Mouse (Mus musculus) liver, adult (tissue): ENCODE results near the gene Mamld1.

Source experiments
- GATA4 ChIP-seq: IDR thresholded peaks from 2 replicates; pipeline ENCODE4 v1.6.1; 2014; ENCODE audit warnings: mild to moderate bottlenecking, low read length; ENCODE audit not compliant: insufficient replicate concordance

The Mamld1 gene

GRCm38 (mm10) chrX:71108056-71108735 lies 58.1 kb downstream of the Mamld1 start:
- no peak for TF ChIP-seq GATA4

GRCm38 (mm10) chrX:71110333-71110732 lies 60.3 kb downstream of the Mamld1 start:
- TF ChIP-seq GATA4, result no peak

GRCm38 (mm10) chrX:71122359-71123293 lies 72.6 kb downstream of the Mamld1 start:
- no peak for TF ChIP-seq GATA4

- no peak for TF ChIP-seq GATA4
Measured at GRCm38 (mm10) chrX:71125013-71125412, 75.0 kb downstream of the Mamld1 start.

GRCm38 (mm10) chrX:71131464-71131863 lies 81.4 kb downstream of the Mamld1 start:
- no peak for TF ChIP-seq GATA4

GRCm38 (mm10) chrX:71141390-71141789 lies 91.3 kb downstream of the Mamld1 start:
- no peak for TF ChIP-seq GATA4

GRCm38 (mm10) chrX:71149441-71150050 lies 99.5 kb downstream of the Mamld1 start:
- TF ChIP-seq GATA4, result peak; percentile 35; the same call in 1 of the 2 replicates

- no peak for TF ChIP-seq GATA4
Measured at GRCm38 (mm10) chrX:71150551-71151001, 100.5 kb downstream of the Mamld1 start.

- no peak for TF ChIP-seq GATA4
Measured at GRCm38 (mm10) chrX:71181526-71181925, 131.5 kb downstream of the Mamld1 start.

- no peak for TF ChIP-seq GATA4
Measured at GRCm38 (mm10) chrX:71183671-71184070, 133.6 kb downstream of the Mamld1 start.

GRCm38 (mm10) chrX:71186396-71186795 lies 136.3 kb downstream of the Mamld1 start:
- TF ChIP-seq GATA4, result no peak

- TF ChIP-seq GATA4, result no peak
Measured at GRCm38 (mm10) chrX:71204776-71205175, 154.7 kb downstream of the Mamld1 start.
